Mouse (Mus musculus) right cerebral cortex, postnatal 25 days (tissue): ENCODE results near the gene Kcnab3.

Experiments
- DNase-seq: peaks from one replicate; pipeline ENCODE4 v3.0.0; 2022

Gene Kcnab3

GRCm38 (mm10) chr11:69332713-69333253 is 6.7 kb downstream of the Kcnab3 start:
- no peak for DNase-seq

GRCm38 (mm10) chr11:69333922-69334321 is 7.9 kb downstream of the Kcnab3 start:
- no peak for DNase-seq

GRCm38 (mm10) chr11:69334796-69335195 is 8.7 kb downstream of the Kcnab3 start:
- DNase-seq: no peak

- DNase-seq: peak; percentile 89
Measured at GRCm38 (mm10) chr11:69340161-69341131, 14.4 kb downstream of the Kcnab3 start, which contains the start of gene Rnf227. Rnf227 (plus strand) TSS chr11:69340461.

GRCm38 (mm10) chr11:69346441-69346840 is 20.4 kb downstream of the Kcnab3 start:
- no peak for DNase-seq

- DNase-seq: no peak
Measured at GRCm38 (mm10) chr11:69356544-69356943, 30.5 kb downstream of the Kcnab3 start.

GRCm38 (mm10) chr11:69357690-69358089 is 31.6 kb downstream of the Kcnab3 start:
- DNase-seq: no peak

GRCm38 (mm10) chr11:69362021-69362420 is 36.0 kb downstream of the Kcnab3 start:
- DNase-seq: no peak

- no peak for DNase-seq
Measured at GRCm38 (mm10) chr11:69362479-69362878, 36.4 kb downstream of the Kcnab3 start.

- no peak for DNase-seq
Measured at GRCm38 (mm10) chr11:69364376-69364775, 38.3 kb downstream of the Kcnab3 start.

GRCm38 (mm10) chr11:69364910-69365309 is 38.9 kb downstream of the Kcnab3 start:
- DNase-seq: peak; percentile 87

GRCm38 (mm10) chr11:69365722-69366121 is 39.7 kb downstream of the Kcnab3 start:
- DNase-seq: no peak

- peak; percentile 96 for DNase-seq
Measured at GRCm38 (mm10) chr11:69366157-69366854, 40.2 kb downstream of the Kcnab3 start.

- no peak for DNase-seq
Measured at GRCm38 (mm10) chr11:69366855-69367615, 41.0 kb downstream of the Kcnab3 start.

GRCm38 (mm10) chr11:69367616-69368355 is 41.7 kb downstream of the Kcnab3 start:
- DNase-seq: no peak

GRCm38 (mm10) chr11:69368356-69369214 is 42.5 kb downstream of the Kcnab3 start:
- DNase-seq: peak; percentile 45

- no peak for DNase-seq
Measured at GRCm38 (mm10) chr11:69369215-69369989, 43.3 kb downstream of the Kcnab3 start, which contains the start of gene Chd3. Chd3 (minus strand) TSS chr11:69369406.

GRCm38 (mm10) chr11:69369990-69370816 is 44.1 kb downstream of the Kcnab3 start:
- DNase-seq: no peak

- no peak for DNase-seq
Measured at GRCm38 (mm10) chr11:69370817-69371215, 44.8 kb downstream of the Kcnab3 start.
